Mouse (Mus musculus) heart, adult 8-10 months (tissue): Measurements from ENCODE around the gene Nav3. TPM values are rescaled to one million over a fixed set of nuclear protein-coding genes. Genes with fewer than 3 reads are reported as not detected.

Experiments
- DNase-seq: peaks from one replicate; pipeline ENCODE4 v3.0.0; 2022; ENCODE audit warnings: low spot score
- total RNA-seq, 4 experiments: library from RNA; stranded (reverse); gene quantifications; 2 replicates each; pipeline ENCODE4 v1.2.4; 2022

Gene Nav3
- total RNA-seq: 1 to 10 TPM; 2.4 to 4.8 (median 3.4) TPM

GRCm38 (mm10) chr10:110455838-110456493, at the start of gene Nav3:
Nav3 (minus strand) TSS chr10:110456204.
- DNase-seq: no peak

- no peak for DNase-seq
These were observed 29.3 kb upstream of the Nav3 start for GRCm38 (mm10) chr10:110485306-110485705.

- DNase-seq: no peak
These were observed 28.8 kb upstream of the Nav3 start for GRCm38 (mm10) chr10:110484822-110485221.

- no peak for DNase-seq
These were observed 23.2 kb upstream of the Nav3 start for GRCm38 (mm10) chr10:110479189-110479588.

GRCm38 (mm10) chr10:110477689-110478314, 21.8 kb upstream of the Nav3 start:
- DNase-seq: no peak

- no peak for DNase-seq
These were observed 18.1 kb upstream of the Nav3 start for GRCm38 (mm10) chr10:110474107-110474506.

- DNase-seq: no peak
These were observed 13.4 kb upstream of the Nav3 start for GRCm38 (mm10) chr10:110469445-110469844.

GRCm38 (mm10) chr10:110455063-110455837, 754 bp downstream of the Nav3 start:
- DNase-seq: no peak

GRCm38 (mm10) chr10:110453566-110453965, 2.4 kb downstream of the Nav3 start:
- no peak for DNase-seq

GRCm38 (mm10) chr10:110440396-110440795, 15.6 kb downstream of the Nav3 start:
- DNase-seq: no peak

GRCm38 (mm10) chr10:110431078-110431477, 24.9 kb downstream of the Nav3 start:
- DNase-seq: no peak

GRCm38 (mm10) chr10:110429578-110429977, 26.4 kb downstream of the Nav3 start:
- DNase-seq: no peak

- no peak for DNase-seq
These were observed 27.0 kb downstream of the Nav3 start for GRCm38 (mm10) chr10:110429052-110429451.

GRCm38 (mm10) chr10:110421533-110421932, 34.5 kb downstream of the Nav3 start:
- no peak for DNase-seq

GRCm38 (mm10) chr10:110417003-110417402, 39.0 kb downstream of the Nav3 start:
- no peak for DNase-seq

- no peak for DNase-seq
These were observed 40.4 kb downstream of the Nav3 start for GRCm38 (mm10) chr10:110415624-110416023.

GRCm38 (mm10) chr10:110413281-110413897, 42.6 kb downstream of the Nav3 start:
- no peak for DNase-seq

- no peak for DNase-seq
These were observed 53.1 kb downstream of the Nav3 start for GRCm38 (mm10) chr10:110402950-110403349.

GRCm38 (mm10) chr10:110400642-110401041, 55.4 kb downstream of the Nav3 start:
- peak; percentile 5 for DNase-seq

GRCm38 (mm10) chr10:110398643-110399042, 57.4 kb downstream of the Nav3 start:
- no peak for DNase-seq

- DNase-seq: no peak
These were observed 69.4 kb downstream of the Nav3 start for GRCm38 (mm10) chr10:110386476-110387197.
